Mouse (Mus musculus): ENCODE measurements around the gene Gm20388. TPM values are rescaled to one million over a fixed set of nuclear protein-coding genes. Genes with fewer than 3 reads are reported as not detected.

The Gm20388 gene
- polyA plus RNA-seq, 1 experiment from 2014 or later = not detected

DNA sequence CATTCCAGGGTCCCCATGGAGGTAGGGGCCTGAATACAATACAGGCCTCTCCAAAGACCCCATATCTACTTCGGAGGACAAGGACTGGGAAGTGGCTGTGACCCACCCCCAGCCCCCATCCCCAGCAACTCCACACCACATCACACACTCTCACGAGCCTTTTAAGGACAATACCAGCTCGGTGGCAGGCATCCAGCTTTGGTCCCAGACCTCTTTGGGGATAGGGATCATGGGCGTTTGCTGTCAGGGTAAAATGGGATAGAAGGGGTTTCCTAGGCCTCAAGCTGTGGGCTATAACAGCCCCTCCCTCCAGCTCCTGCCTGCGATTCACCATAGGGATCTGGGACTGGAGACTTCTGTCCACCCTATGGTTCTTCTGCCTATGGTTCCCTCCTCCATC, 281.0 kb downstream of the Gm20388 start:
- Histone ChIP-seq H3K36me3 (ENCODE audit: control insufficient read depth, insufficient read depth, low read length) (no peaks in the 10 kb centered on the region), H3K27ac (replicated peaks in 1 of 2; ENCODE audit: control insufficient read depth in 1 of 2, insufficient read depth in 1 of 2, low read depth in 2 of 2, low read length in 2 of 2) (peak overlapping the region; percentile 68 to 92; a peak in 3 of 4 replicates), H3K4me1 (ENCODE audit: control insufficient read depth in 2 of 2, insufficient read depth in 2 of 2, low read length in 2 of 2) (peaks cover 14 to 20% of the 10 kb centered on the region in 2 experiments), H3K9ac (ENCODE audit: low read length) (no peak overlapping the region), H3K4me3 (ENCODE audit: control insufficient read depth in 1 of 2, insufficient read depth in 1 of 2, low read depth in 1 of 2, low read length in 2 of 2) (no peak overlapping the region), H3K4me2 (ENCODE audit: low read length) (peak overlapping the region; percentile 65; the same call in 1 of the 2 replicates), H3K27me3 (ENCODE audit: control insufficient read depth, insufficient read depth, low read length) (no peaks in the 10 kb centered on the region), H3K9me3 (ENCODE audit: control insufficient read depth, low read length) (no peaks in the 10 kb centered on the region)
- 54% methylated on average over 5 of the region's 5 CpGs for WGBS
- no peak for ATAC-seq (ENCODE audit: insufficient number of reproducible peaks, insufficient read depth, low FRiP score, low read depth)

DNA sequence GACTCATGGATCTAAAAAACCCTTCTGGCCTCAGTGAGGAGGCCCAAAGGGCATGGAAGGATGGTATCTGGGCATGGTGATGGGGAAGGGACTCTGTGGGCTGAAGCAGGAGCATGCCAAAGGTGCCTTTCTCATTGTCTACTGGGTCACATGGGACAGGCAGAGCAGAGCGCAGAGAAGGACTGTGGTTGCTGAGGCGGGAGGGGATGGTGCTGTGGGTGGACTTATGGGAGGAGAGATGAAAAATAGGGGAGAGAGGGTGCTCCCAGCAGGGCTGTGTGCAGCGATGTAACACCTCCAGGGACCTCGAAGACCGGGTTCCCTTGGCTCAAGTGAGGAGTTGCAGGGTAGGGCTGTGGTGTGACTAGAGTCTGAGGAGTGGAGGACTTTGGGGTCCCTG, 281.5 kb downstream of the Gm20388 start:
- ATAC-seq (ENCODE audit: insufficient number of reproducible peaks, insufficient read depth, low FRiP score, low read depth) = no peak
- Histone ChIP-seq H3K27me3 (ENCODE audit: control insufficient read depth, insufficient read depth, low read length) (no peaks in the 10 kb centered on the region), H3K9me3 (ENCODE audit: control insufficient read depth, low read length) (no peaks in the 10 kb centered on the region), H3K36me3 (ENCODE audit: control insufficient read depth, insufficient read depth, low read length) (no peaks in the 10 kb centered on the region), H3K27ac (replicated peaks in 1 of 2; ENCODE audit: control insufficient read depth in 1 of 2, insufficient read depth in 1 of 2, low read depth in 2 of 2, low read length in 2 of 2) (peak overlapping the region in 1 of 2 experiments; percentile 92; a peak in 1 of 4 replicates), H3K4me2 (ENCODE audit: low read length) (no peak overlapping the region), H3K9ac (ENCODE audit: low read length) (no peak overlapping the region), H3K4me1 (ENCODE audit: control insufficient read depth in 2 of 2, insufficient read depth in 2 of 2, low read length in 2 of 2) (peaks cover 14 to 18% of the 10 kb centered on the region in 2 experiments), H3K4me3 (ENCODE audit: control insufficient read depth in 1 of 2, insufficient read depth in 1 of 2, low read depth in 1 of 2, low read length in 2 of 2) (no peak overlapping the region)
- 96% methylated on average over 5 of the region's 5 CpGs for WGBS

GRCm38 (mm10) chr8:120201351-120201750, 290.7 kb downstream of the Gm20388 start:
- no peak overlapping the region for H3K27ac ChIP-seq (replicated peaks in 1 of 2; ENCODE audit: control insufficient read depth in 1 of 2, insufficient read depth in 1 of 2, low read depth in 2 of 2, low read length in 2 of 2)
- H3K4me3 ChIP-seq (ENCODE audit: control insufficient read depth in 1 of 2, insufficient read depth in 1 of 2, low read depth in 1 of 2, low read length in 2 of 2) = no peak overlapping the region
- ATAC-seq (ENCODE audit: insufficient number of reproducible peaks, insufficient read depth, low FRiP score, low read depth) = no peak
- H3K36me3 ChIP-seq (ENCODE audit: control insufficient read depth, insufficient read depth, low read length) = no peaks in the 10 kb centered on the region
- no peak overlapping the region for H3K4me2 ChIP-seq (ENCODE audit: low read length)
- H3K27me3 ChIP-seq (ENCODE audit: control insufficient read depth, insufficient read depth, low read length) = no peaks in the 10 kb centered on the region
- H3K9ac ChIP-seq (ENCODE audit: low read length) = no peak overlapping the region
- WGBS = 94% methylated on average over 6 of the region's 6 CpGs
- H3K4me1 ChIP-seq (ENCODE audit: control insufficient read depth in 2 of 2, insufficient read depth in 2 of 2, low read length in 2 of 2) = peaks cover 12% of the 10 kb centered on the region in 2 experiments
- H3K9me3 ChIP-seq (ENCODE audit: control insufficient read depth, low read length) = peaks cover 4% of the 10 kb centered on the region; the same call in 1 of the 2 replicates

DNA sequence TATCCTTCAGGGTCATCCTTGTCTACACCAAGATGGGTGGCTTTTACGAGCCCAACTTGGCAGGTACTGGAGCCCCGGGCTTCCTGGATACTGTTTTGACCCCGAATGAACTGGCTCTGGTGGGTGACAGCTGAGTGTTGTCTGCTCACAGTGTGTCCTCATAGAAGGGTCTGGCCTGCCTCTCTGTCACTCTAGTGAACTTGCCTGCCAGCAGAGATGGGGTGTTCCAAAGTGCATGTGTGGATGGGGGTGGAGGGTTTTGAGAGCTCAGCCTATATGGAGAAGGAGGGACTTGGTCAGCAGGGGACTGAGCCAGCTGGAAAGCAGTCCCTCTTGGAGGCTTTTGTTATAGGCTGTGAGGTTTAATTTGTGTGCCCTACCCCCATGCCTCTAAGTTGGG, 291.9 kb downstream of the Gm20388 start:
- Histone ChIP-seq H3K27ac (replicated peaks in 1 of 2; ENCODE audit: control insufficient read depth in 1 of 2, insufficient read depth in 1 of 2, low read depth in 2 of 2, low read length in 2 of 2) (no peak overlapping the region), H3K9ac (ENCODE audit: low read length) (no peak overlapping the region), H3K4me3 (ENCODE audit: control insufficient read depth in 1 of 2, insufficient read depth in 1 of 2, low read depth in 1 of 2, low read length in 2 of 2) (no peak overlapping the region), H3K4me1 (ENCODE audit: control insufficient read depth in 2 of 2, insufficient read depth in 2 of 2, low read length in 2 of 2) (peaks cover 12% of the 10 kb centered on the region in 2 experiments), H3K27me3 (ENCODE audit: control insufficient read depth, insufficient read depth, low read length) (no peaks in the 10 kb centered on the region), H3K36me3 (ENCODE audit: control insufficient read depth, insufficient read depth, low read length) (no peaks in the 10 kb centered on the region), H3K4me2 (ENCODE audit: low read length) (no peak overlapping the region), H3K9me3 (ENCODE audit: control insufficient read depth, low read length) (peaks cover 4% of the 10 kb centered on the region; the same call in 1 of the 2 replicates)
- 0 out of 2 replicates have a peak, but pooled peaks have one; percentile 10 for ATAC-seq (ENCODE audit: insufficient number of reproducible peaks, insufficient read depth, low FRiP score, low read depth)
- WGBS = 23% methylated on average over 3 of the region's 3 CpGs

DNA sequence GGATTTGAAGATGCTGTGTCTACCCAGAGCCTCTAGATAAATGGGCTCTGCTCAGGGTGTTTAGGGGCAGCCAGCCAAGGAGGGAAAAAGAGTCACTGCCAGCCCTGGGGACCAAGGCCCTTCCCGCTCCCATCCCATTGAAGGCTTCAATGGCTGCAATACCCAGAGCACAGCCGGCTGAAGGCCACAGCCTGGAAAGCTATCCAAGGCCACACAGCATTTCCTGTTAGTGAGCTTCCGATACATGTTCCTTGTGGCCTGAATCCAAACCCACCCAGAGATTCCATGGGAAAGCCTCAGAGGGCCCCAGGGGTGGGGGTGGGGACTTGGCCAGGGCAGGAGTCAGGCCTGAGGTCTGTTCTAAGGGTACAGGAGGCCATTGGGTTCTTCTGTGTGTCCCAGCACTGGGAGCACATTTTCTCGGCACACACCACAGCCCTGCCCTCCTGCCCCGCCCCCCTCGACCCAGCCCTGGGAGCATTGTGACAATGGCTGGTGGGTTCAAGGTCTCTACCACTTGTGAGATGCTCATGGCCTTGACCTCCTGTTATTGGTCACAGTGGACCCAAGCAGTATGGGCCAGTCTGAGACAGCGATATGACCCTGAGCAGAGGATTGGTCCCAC, 294.2 kb downstream of the Gm20388 start:
- no peak overlapping the region for H3K4me3 ChIP-seq (ENCODE audit: control insufficient read depth in 1 of 2, insufficient read depth in 1 of 2, low read depth in 1 of 2, low read length in 2 of 2)
- no peak overlapping the region for H3K27ac ChIP-seq (replicated peaks in 1 of 2; ENCODE audit: control insufficient read depth in 1 of 2, insufficient read depth in 1 of 2, low read depth in 2 of 2, low read length in 2 of 2)
- ATAC-seq (ENCODE audit: insufficient number of reproducible peaks, insufficient read depth, low FRiP score, low read depth) = peak; percentile 14; the same call in 1 of the 2 replicates
- no peak overlapping the region for H3K9ac ChIP-seq (ENCODE audit: low read length)
- 56% methylated on average over 7 of the region's 7 CpGs for WGBS
- no peaks in the 10 kb centered on the region for H3K36me3 ChIP-seq (ENCODE audit: control insufficient read depth, insufficient read depth, low read length)
- H3K4me1 ChIP-seq (ENCODE audit: control insufficient read depth in 2 of 2, insufficient read depth in 2 of 2, low read length in 2 of 2) = peaks cover 12% of the 10 kb centered on the region in 2 experiments
- no peaks in the 10 kb centered on the region for H3K9me3 ChIP-seq (ENCODE audit: control insufficient read depth, low read length)
- H3K4me2 ChIP-seq (ENCODE audit: low read length) = no peak overlapping the region
- no peaks in the 10 kb centered on the region for H3K27me3 ChIP-seq (ENCODE audit: control insufficient read depth, insufficient read depth, low read length)

DNA sequence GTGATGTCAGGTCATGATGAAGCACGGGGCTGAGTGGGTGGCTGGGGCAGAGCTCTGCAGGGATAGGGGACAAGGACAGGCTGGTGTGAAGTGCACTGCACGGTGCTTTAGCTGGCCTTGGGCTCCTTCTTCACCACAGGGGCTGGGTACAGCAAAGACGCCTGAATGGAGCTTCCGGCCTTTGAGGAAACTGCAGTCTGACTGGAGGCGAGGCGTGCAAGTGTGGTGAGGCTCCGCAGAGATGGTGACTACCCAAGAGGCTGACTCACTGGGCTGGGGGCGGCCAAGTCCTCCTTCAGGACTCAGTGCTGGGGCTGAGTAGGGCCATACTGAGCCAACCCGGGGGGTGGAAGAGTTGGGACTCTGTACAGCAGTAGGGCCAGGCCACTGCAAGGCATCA, 295.3 kb downstream of the Gm20388 start:
- H3K4me3 ChIP-seq (ENCODE audit: control insufficient read depth in 1 of 2, insufficient read depth in 1 of 2, low read depth in 1 of 2, low read length in 2 of 2) = no peak overlapping the region
- H3K36me3 ChIP-seq (ENCODE audit: control insufficient read depth, insufficient read depth, low read length) = no peaks in the 10 kb centered on the region
- ATAC-seq (ENCODE audit: insufficient number of reproducible peaks, insufficient read depth, low FRiP score, low read depth) = no peak
- H3K4me2 ChIP-seq (ENCODE audit: low read length) = no peak overlapping the region
- H3K27me3 ChIP-seq (ENCODE audit: control insufficient read depth, insufficient read depth, low read length) = no peaks in the 10 kb centered on the region
- H3K9me3 ChIP-seq (ENCODE audit: control insufficient read depth, low read length) = no peaks in the 10 kb centered on the region
- H3K27ac ChIP-seq (replicated peaks in 1 of 2; ENCODE audit: control insufficient read depth in 1 of 2, insufficient read depth in 1 of 2, low read depth in 2 of 2, low read length in 2 of 2) = no peak overlapping the region
- H3K4me1 ChIP-seq (ENCODE audit: control insufficient read depth in 2 of 2, insufficient read depth in 2 of 2, low read length in 2 of 2) = peaks cover 18 to 20% of the 10 kb centered on the region in 2 experiments
- WGBS = 86% methylated on average over 9 of the region's 9 CpGs
- no peak overlapping the region for H3K9ac ChIP-seq (ENCODE audit: low read length)

DNA sequence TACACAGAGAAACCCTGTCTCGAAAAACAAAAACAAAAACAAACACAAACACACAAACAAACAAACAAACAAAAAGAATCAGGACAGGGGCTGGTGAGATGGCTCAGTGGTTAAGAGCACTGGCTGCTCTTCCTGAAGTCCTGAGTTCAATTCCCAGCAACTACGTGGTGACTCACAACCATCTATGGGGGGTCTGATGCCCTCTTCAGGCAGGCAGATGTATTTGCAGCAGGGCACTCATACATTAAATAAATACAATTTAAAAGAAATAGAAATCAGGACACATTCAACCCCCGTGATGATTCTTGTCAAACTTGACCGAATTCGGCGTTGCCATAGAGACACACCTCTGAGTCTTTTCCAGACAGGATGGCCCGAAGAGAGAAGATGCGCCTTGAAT, 296.7 kb downstream of the Gm20388 start:
- no peaks in the 10 kb centered on the region for H3K9me3 ChIP-seq (ENCODE audit: control insufficient read depth, low read length)
- no peak for ATAC-seq (ENCODE audit: insufficient number of reproducible peaks, insufficient read depth, low FRiP score, low read depth)
- no peak overlapping the region for H3K9ac ChIP-seq (ENCODE audit: low read length)
- H3K4me1 ChIP-seq (ENCODE audit: control insufficient read depth in 2 of 2, insufficient read depth in 2 of 2, low read length in 2 of 2) = peaks cover 24% of the 10 kb centered on the region in 2 experiments
- H3K4me3 ChIP-seq (ENCODE audit: control insufficient read depth in 1 of 2, insufficient read depth in 1 of 2, low read depth in 1 of 2, low read length in 2 of 2) = no peak overlapping the region
- 83% methylated on average over 8 of the region's 8 CpGs for WGBS
- no peaks in the 10 kb centered on the region for H3K27me3 ChIP-seq (ENCODE audit: control insufficient read depth, insufficient read depth, low read length)
- H3K27ac ChIP-seq (replicated peaks in 1 of 2; ENCODE audit: control insufficient read depth in 1 of 2, insufficient read depth in 1 of 2, low read depth in 2 of 2, low read length in 2 of 2) = no peak overlapping the region
- H3K36me3 ChIP-seq (ENCODE audit: control insufficient read depth, insufficient read depth, low read length) = no peaks in the 10 kb centered on the region
- H3K4me2 ChIP-seq (ENCODE audit: low read length) = no peak overlapping the region

DNA sequence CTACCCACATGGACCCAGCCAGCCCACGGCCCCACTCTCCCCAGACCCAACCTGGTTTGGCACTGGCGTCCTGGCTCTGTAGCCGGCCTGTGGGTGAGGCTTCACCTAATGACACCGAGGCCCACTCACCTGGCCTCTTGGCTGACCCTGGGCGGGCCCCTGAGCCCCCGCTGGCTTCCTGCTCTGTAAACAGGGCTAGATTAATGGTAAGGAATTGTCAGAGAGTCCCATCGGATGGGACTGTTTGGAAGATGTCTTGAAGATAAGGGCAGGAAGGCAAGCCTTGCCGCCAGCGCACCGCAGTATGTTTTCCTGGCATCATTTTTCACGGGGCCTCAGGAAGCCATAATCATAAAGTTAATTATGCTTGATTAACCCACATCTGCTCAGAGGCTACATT, 297.5 kb downstream of the Gm20388 start:
- H3K36me3 ChIP-seq (ENCODE audit: control insufficient read depth, insufficient read depth, low read length) = no peaks in the 10 kb centered on the region
- H3K4me1 ChIP-seq (ENCODE audit: control insufficient read depth in 2 of 2, insufficient read depth in 2 of 2, low read length in 2 of 2) = peaks cover 20 to 23% of the 10 kb centered on the region in 2 experiments
- no peaks in the 10 kb centered on the region for H3K9me3 ChIP-seq (ENCODE audit: control insufficient read depth, low read length)
- H3K4me3 ChIP-seq (ENCODE audit: control insufficient read depth in 1 of 2, insufficient read depth in 1 of 2, low read depth in 1 of 2, low read length in 2 of 2) = no peak overlapping the region
- WGBS = 77% methylated on average over 11 of the region's 11 CpGs
- H3K9ac ChIP-seq (ENCODE audit: low read length) = no peak overlapping the region
- H3K27me3 ChIP-seq (ENCODE audit: control insufficient read depth, insufficient read depth, low read length) = no peaks in the 10 kb centered on the region
- no peak overlapping the region for H3K4me2 ChIP-seq (ENCODE audit: low read length)
- no peak for ATAC-seq (ENCODE audit: insufficient number of reproducible peaks, insufficient read depth, low FRiP score, low read depth)
- H3K27ac ChIP-seq (replicated peaks in 1 of 2; ENCODE audit: control insufficient read depth in 1 of 2, insufficient read depth in 1 of 2, low read depth in 2 of 2, low read length in 2 of 2) = no peak overlapping the region

Measured in heart, embryonic 14.5 days (tissue).